Mouse (Mus musculus): ENCODE results near the gene Tesk2.
A peak's percentile ranks its signal among the peaks of the same experiment; 100 is the strongest.

GRCm38 (mm10) chr4:116719396-116719795 lies 1.4 kb upstream of the Tesk2 start:
- TF ChIP-seq POLR2A (IDR thresholded peaks at IDR 0.05; ENCODE audit: borderline replicate concordance, extremely low read depth, low read depth, low read length) (no peak), CTCF (IDR thresholded peaks at IDR 0.05; ENCODE audit: insufficient read depth, low read length) (peak; percentile 61)

All from lung, adult 2 months (tissue).